Mouse (Mus musculus): ENCODE measurements around the gene Upb1. TPM values are rescaled to one million over a fixed set of nuclear protein-coding genes. Genes with fewer than 3 reads are reported as not detected.
A peak's percentile ranks its signal among the peaks of the same experiment; 100 is the strongest.
"Not testable (repeated sequence)": the region's sequence is repeated elsewhere in the genome, so short reads cannot be mapped to it uniquely, and the experiment has no call there.

Gene Upb1
- polyA plus RNA-seq, 1 experiment from 2014 or later, result 0.41 TPM

DNA sequence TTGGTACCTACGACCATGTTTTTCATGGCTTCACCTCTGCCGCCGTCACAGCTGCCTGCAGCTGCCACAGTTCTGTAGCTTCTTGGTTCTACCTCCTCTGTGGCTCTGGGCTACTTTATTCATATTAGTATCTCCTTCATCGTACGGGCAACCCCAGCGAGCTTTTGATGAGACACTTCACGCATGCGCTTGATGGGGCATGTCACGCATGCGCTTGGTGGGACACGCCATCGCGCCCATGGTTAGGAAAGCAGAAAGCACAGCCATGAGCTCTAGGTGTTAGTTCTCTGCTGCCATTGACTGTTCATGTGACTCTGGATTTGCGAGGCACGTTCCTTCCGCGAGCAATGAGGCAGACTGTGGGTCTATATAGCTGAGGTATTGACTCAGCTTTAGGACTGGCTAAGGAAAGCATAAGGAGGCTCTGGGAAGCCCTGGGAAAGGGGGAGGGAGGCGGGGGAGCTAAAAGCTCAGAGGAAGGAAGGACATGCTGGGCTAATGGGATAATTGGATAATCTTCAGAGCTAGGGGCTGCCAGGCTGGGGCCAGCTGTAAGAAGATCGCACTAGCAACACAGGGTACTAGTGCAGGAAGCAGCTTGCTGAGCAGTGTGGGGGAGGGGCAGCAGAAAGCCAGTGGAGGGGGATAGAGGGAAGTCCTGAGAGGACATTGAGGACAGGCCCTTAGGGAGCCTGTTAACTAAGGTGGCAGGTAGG is 43.4 kb downstream of the Upb1 start:
- peak overlapping the region; percentile 19 for H3K4me2 ChIP-seq (ENCODE audit: low read length)
- H3K27ac ChIP-seq (ENCODE audit: low read length), result no peak overlapping the region
- H3K27me3 ChIP-seq (ENCODE audit: control insufficient read depth, insufficient read depth, low read depth, low read length), result no peaks in the 10 kb centered on the region
- no peak overlapping the region for H3K9ac ChIP-seq (ENCODE audit: low read depth, low read length)
- ATAC-seq, result peak; percentile 87
- H3K4me3 ChIP-seq (ENCODE audit: low read depth, low read length), result no peak overlapping the region
- peaks cover 5% of the 10 kb centered on the region; the same call in 1 of the 2 replicates for H3K4me1 ChIP-seq (ENCODE audit: control insufficient read depth, insufficient read depth, low read length)
- H3K36me3 ChIP-seq (ENCODE audit: control insufficient read depth, insufficient read depth, low read length), result no peaks in the 10 kb centered on the region
- 67% methylated on average over 19 of the region's 19 CpGs for WGBS
- no peaks in the 10 kb centered on the region for H3K9me3 ChIP-seq (replicated peaks; ENCODE audit: control insufficient read depth, low read length, poor library complexity, severe bottlenecking)

DNA sequence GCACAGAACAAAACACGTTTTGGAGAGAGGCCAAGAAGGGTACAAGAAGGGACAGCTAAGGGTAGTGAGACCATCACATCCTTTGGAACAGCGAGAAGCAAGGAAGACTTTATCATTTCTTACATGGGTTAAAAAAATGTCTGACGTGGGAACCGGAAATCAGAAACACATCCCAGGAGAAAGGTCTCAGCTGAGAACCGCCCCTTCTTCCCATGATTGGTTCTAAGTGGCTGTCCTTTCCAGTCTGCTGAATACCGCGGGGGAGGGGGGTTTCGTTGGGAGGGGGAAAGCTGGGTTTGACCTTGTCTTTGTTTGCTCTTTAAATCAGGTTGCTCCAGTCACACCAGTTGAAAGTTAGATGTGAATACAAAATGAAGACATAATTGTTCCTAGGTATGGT is 44.1 kb downstream of the Upb1 start:
- no peak overlapping the region for H3K4me3 ChIP-seq (ENCODE audit: low read depth, low read length)
- H3K9me3 ChIP-seq (replicated peaks; ENCODE audit: control insufficient read depth, low read length, poor library complexity, severe bottlenecking), result no peaks in the 10 kb centered on the region
- no peak overlapping the region for H3K4me2 ChIP-seq (ENCODE audit: low read length)
- H3K27me3 ChIP-seq (ENCODE audit: control insufficient read depth, insufficient read depth, low read depth, low read length), result no peaks in the 10 kb centered on the region
- peaks cover 5% of the 10 kb centered on the region; the same call in 1 of the 2 replicates for H3K4me1 ChIP-seq (ENCODE audit: control insufficient read depth, insufficient read depth, low read length)
- ATAC-seq, result no peak
- H3K27ac ChIP-seq (ENCODE audit: low read length), result no peak overlapping the region
- no peaks in the 10 kb centered on the region for H3K36me3 ChIP-seq (ENCODE audit: control insufficient read depth, insufficient read depth, low read length)
- WGBS, result 49% methylated on average over 8 of the region's 8 CpGs
- H3K9ac ChIP-seq (ENCODE audit: low read depth, low read length), result no peak overlapping the region

DNA sequence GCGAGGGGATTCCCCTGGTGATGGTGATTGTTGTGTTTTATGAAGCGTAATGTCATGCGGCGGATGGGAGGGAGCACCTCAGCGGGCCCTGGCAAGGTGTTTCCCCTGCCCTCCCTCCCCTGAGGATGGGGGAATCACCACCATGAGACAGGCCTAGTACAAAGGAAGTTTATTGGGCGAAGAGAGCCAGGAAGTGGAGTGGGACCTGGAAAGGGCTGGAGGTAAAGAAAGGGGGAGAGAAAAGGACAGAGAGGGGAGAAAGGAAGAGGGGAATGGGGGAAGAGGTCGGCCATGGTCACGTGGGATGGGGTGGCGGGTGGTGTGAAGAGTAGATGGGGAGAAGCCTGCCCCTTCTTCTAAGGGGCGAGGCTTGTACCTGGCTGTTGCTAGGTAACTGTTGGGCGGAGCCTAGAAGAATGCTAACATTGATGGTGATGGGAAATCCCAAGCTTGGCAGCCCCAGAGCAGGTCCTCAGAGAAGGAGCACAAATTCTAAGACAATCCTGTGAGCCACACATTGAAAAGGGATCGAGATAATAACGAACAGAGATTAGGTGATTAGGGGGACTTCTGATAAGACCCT is 45.7 kb downstream of the Upb1 start:
- H3K4me2 ChIP-seq (ENCODE audit: low read length), result no peak overlapping the region
- H3K27ac ChIP-seq (ENCODE audit: low read length), result no peak overlapping the region
- H3K4me3 ChIP-seq (ENCODE audit: low read depth, low read length), result no peak overlapping the region
- H3K27me3 ChIP-seq (ENCODE audit: control insufficient read depth, insufficient read depth, low read depth, low read length), result no peaks in the 10 kb centered on the region
- no peaks in the 10 kb centered on the region for H3K36me3 ChIP-seq (ENCODE audit: control insufficient read depth, insufficient read depth, low read length)
- no peak for ATAC-seq
- peaks cover 5% of the 10 kb centered on the region; the same call in 1 of the 2 replicates for H3K4me1 ChIP-seq (ENCODE audit: control insufficient read depth, insufficient read depth, low read length)
- H3K9ac ChIP-seq (ENCODE audit: low read depth, low read length), result no peak overlapping the region
- WGBS, result 70% methylated on average over 13 of the region's 13 CpGs
- H3K9me3 ChIP-seq (replicated peaks; ENCODE audit: control insufficient read depth, low read length, poor library complexity, severe bottlenecking), result no peaks in the 10 kb centered on the region

DNA sequence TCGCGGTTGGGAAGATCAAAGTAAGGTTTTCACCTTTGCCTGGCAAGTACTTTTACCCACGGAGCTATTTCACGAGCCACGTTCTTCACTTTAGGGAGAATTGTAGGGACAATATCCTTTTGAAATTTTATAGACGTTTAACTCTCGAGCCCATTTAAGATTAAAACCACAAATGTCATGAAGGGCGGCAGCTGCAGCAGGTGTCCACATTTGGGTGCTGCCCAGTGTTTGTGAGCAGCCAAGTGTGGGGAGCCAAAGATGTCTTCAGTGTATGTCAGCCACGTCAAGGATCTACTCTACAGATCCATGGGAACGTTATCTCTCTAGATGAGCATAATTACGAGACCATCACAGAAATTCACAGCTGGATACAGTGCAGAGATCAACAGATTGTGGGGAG is 46.6 kb downstream of the Upb1 start:
- H3K27me3 ChIP-seq (ENCODE audit: control insufficient read depth, insufficient read depth, low read depth, low read length), result no peaks in the 10 kb centered on the region
- no peak for ATAC-seq
- WGBS, result 84% methylated on average over 11 of the region's 11 CpGs

DNA sequence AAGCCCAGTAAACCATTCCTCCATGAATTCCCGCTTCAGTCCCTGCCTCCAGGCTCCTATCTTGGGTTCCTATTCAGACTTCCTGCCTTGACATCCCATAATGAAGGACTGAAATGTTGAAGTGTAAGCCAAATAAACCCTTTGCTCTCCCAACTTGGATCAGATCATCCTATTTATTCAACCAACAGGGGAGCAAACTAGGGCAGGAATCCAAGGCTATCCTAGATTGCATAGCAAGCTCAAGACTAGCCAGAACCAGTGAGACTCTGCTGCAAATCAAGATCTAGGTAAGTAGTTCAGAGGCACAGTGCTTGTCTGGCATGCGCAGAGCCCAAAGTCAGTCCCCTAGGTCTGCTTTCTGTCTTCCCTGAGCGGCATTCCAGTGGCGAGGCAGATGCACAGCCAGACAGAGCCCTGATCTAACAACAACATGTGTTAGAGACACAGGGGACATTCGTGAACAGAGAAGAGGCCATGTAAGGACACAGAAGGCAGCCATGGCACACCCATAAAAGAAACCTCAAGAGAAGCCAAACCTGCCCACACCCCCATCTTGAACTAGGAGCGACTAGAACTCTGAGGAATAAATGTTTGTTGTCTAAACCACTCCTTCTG is 48.0 kb downstream of the Upb1 start:
- Histone ChIP-seq H3K27me3 (ENCODE audit: control insufficient read depth, insufficient read depth, low read depth, low read length) (no peaks in the 10 kb centered on the region), H3K27ac (ENCODE audit: low read length) (no peak overlapping the region), H3K4me1 (ENCODE audit: control insufficient read depth, insufficient read depth, low read length) (peaks cover 5% of the 10 kb centered on the region; the same call in 1 of the 2 replicates), H3K4me2 (ENCODE audit: low read length) (no peak overlapping the region), H3K9me3 (replicated peaks; ENCODE audit: control insufficient read depth, low read length, poor library complexity, severe bottlenecking) (no peaks in the 10 kb centered on the region), H3K9ac (ENCODE audit: low read depth, low read length) (no peak overlapping the region), H3K4me3 (ENCODE audit: low read depth, low read length) (no peak overlapping the region), H3K36me3 (ENCODE audit: control insufficient read depth, insufficient read depth, low read length) (no peaks in the 10 kb centered on the region)
- ATAC-seq, result no peak
- WGBS, result 89% methylated on average over 6 of the region's 6 CpGs

More for the DNA sequence above, 46.6 kb downstream of the Upb1 start:
- no peak overlapping the region for H3K9ac ChIP-seq (ENCODE audit: low read depth, low read length)
- no peaks in the 10 kb centered on the region for H3K36me3 ChIP-seq (ENCODE audit: control insufficient read depth, insufficient read depth, low read length)
- peaks cover 5% of the 10 kb centered on the region; the same call in 1 of the 2 replicates for H3K4me1 ChIP-seq (ENCODE audit: control insufficient read depth, insufficient read depth, low read length)
- no peak overlapping the region for H3K4me2 ChIP-seq (ENCODE audit: low read length)
- H3K9me3 ChIP-seq (replicated peaks; ENCODE audit: control insufficient read depth, low read length, poor library complexity, severe bottlenecking), result no peaks in the 10 kb centered on the region
- no peak overlapping the region for H3K27ac ChIP-seq (ENCODE audit: low read length)
- H3K4me3 ChIP-seq (ENCODE audit: low read depth, low read length), result no peak overlapping the region

DNA sequence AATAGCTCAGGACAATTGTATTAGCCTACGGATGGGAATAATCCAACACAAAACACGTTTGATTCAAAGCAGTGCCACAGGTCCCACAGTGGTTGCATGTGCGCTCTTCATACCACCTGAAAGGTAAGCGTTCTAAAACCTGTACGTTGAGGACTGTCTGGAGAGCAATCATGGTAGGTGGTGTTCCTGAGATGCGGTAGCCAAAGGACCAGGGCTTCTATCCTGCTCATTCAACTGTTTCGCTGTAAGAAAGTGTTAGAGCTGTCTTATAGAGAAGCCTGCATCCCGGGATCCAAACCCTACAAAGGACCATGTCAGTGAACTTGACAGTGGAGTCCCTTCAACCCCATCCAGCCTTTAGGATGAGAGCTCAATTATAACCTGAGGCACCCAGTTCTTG is 49.4 kb downstream of the Upb1 start:
- no peaks in the 10 kb centered on the region for H3K9me3 ChIP-seq (replicated peaks; ENCODE audit: control insufficient read depth, low read length, poor library complexity, severe bottlenecking)
- H3K36me3 ChIP-seq (ENCODE audit: control insufficient read depth, insufficient read depth, low read length), result no peaks in the 10 kb centered on the region
- H3K27me3 ChIP-seq (ENCODE audit: control insufficient read depth, insufficient read depth, low read depth, low read length), result no peaks in the 10 kb centered on the region
- H3K27ac ChIP-seq (ENCODE audit: low read length), result no peak overlapping the region
- no peaks in the 10 kb centered on the region; the same call in 1 of the 2 replicates for H3K4me1 ChIP-seq (ENCODE audit: control insufficient read depth, insufficient read depth, low read length)
- WGBS, result 88% methylated on average over 8 of the region's 8 CpGs
- no peak for ATAC-seq
- H3K4me2 ChIP-seq (ENCODE audit: low read length), result no peak overlapping the region
- H3K4me3 ChIP-seq (ENCODE audit: low read depth, low read length), result no peak overlapping the region
- no peak overlapping the region for H3K9ac ChIP-seq (ENCODE audit: low read depth, low read length)

DNA sequence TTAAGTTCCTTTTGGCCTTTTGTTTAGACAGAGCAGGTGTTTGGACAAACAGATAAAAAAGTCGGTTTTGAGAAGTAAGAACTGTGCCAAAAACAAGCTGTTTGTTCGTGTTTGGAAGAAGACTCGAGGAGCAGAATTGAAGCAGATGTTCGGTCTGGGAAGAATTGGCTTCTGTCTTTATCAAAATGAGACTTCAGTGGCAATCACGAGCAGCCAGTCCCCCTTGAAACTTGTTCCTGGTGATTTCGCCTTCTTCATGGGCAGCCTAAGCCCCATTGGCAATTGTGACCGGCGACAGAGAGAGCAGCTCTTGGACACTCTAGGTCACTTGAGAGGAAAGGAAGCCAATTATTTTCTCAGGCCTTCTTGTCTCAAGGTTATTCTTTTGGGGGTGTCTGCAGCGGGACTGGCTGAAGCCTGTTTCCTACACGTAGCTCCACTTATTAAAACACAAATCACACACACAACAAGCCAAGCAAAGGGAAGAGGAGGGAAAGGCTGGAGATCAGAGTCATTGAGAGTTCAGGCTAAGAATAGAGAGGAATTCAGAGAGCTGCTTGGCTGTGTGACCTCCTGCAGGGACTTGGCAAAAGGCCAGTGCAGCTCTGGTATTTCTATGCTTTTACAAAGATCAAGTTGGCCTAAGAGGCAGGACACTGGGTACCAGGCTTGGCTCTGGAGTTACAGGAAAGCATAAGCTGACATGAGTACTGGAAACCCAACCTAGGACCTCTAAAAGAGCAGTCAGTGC is 50.3 kb downstream of the Upb1 start:
- Histone ChIP-seq H3K36me3 (ENCODE audit: control insufficient read depth, insufficient read depth, low read length) (no peaks in the 10 kb centered on the region), H3K4me1 (ENCODE audit: control insufficient read depth, insufficient read depth, low read length) (no peaks in the 10 kb centered on the region; the same call in 1 of the 2 replicates), H3K9me3 (replicated peaks; ENCODE audit: control insufficient read depth, low read length, poor library complexity, severe bottlenecking) (no peaks in the 10 kb centered on the region), H3K27me3 (ENCODE audit: control insufficient read depth, insufficient read depth, low read depth, low read length) (no peaks in the 10 kb centered on the region), H3K4me2 (ENCODE audit: low read length) (no peak overlapping the region), H3K27ac (ENCODE audit: low read length) (no peak overlapping the region), H3K4me3 (ENCODE audit: low read depth, low read length) (no peak overlapping the region), H3K9ac (ENCODE audit: low read depth, low read length) (no peak overlapping the region)
- 30% methylated on average over 10 of the region's 10 CpGs for WGBS
- peak; percentile 58; the same call in 1 of the 2 replicates for ATAC-seq

DNA sequence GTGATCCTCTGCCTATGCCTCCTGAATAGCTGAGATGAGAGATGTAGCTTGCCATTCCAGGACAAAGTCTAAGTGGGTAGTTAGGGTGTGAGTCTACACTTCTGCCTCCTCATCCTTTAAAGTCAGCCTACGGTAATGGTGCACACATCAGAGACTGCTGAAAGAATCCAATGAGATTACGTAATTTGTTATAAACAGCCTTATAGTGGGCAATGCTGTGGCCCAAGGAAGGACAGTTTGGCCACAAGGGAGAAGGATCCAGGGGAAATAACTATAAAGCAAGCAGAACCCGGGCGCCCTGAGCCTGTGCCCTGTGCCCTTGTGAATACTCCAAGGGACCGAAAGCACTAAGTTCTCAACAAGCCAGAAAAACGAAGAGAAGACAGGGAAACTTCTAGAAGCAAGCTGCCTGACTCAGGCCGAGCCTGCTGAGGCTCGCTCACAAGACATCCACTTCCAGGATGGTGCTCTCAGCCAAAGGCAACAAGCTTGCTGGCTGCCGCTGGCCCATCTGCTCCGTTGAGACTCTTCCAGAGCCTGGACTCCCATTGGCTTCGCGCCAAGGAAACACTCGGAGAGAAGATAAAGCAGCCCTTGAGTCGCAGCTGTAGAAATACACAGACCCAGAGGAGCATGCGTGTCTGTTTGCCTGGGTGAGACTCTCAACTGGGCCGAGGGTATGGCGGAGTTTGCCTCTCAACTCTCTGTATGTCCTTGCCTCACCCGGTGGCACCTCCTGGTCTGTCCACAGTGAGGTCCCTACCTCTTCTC is 55.3 kb downstream of the Upb1 start:
- WGBS, result 78% methylated on average over 11 of the region's 18 CpGs
- H3K9me3 ChIP-seq (replicated peaks; ENCODE audit: control insufficient read depth, low read length, poor library complexity, severe bottlenecking); H3K4me1 ChIP-seq (ENCODE audit: control insufficient read depth, insufficient read depth, low read length); H3K9ac ChIP-seq (ENCODE audit: low read depth, low read length); H3K27me3 ChIP-seq (ENCODE audit: control insufficient read depth, insufficient read depth, low read depth, low read length); H3K36me3 ChIP-seq (ENCODE audit: control insufficient read depth, insufficient read depth, low read length); H3K4me2 ChIP-seq (ENCODE audit: low read length); ATAC-seq; H3K4me3 ChIP-seq (ENCODE audit: low read depth, low read length); H3K27ac ChIP-seq (ENCODE audit: low read length): not testable (repeated sequence)
